Mouse (Mus musculus) intestine, embryonic 16.5 days (tissue): ENCODE results near the gene Hnrnpa0. TPM values are rescaled to one million over a fixed set of nuclear protein-coding genes. Genes with fewer than 3 reads are reported as not detected.

Experiments used
- ATAC-seq: fragments of 200-750 bp; cut with Nextera tagmentation; 2 replicates; pipeline ENCODE4 v1.8.0; 2017; ENCODE audit warnings: moderate TSS enrichment, moderate library complexity
- H3K27ac ChIP-seq: fragments of 300-500 bp; sonication (generic); 2 replicates; pipeline ENCODE4 v1.5.1; 2014; ENCODE audit warnings: mild to moderate bottlenecking, low read length
- H3K27me3 ChIP-seq: fragments of 300-500 bp; sonication (generic); replicated peaks from 2 replicates; pipeline ENCODE4 v1.6.1; 2014; ENCODE audit warnings: low read length, control low read depth, mixed read lengths; ENCODE audit not compliant: control insufficient read depth, insufficient read depth
- H3K36me3 ChIP-seq: fragments of 300-500 bp; sonication (generic); 2 replicates; pipeline ENCODE4 v1.6.1; 2014; ENCODE audit warnings: low read length, control low read depth; ENCODE audit not compliant: control insufficient read depth, insufficient read depth
- H3K4me1 ChIP-seq: fragments of 300-500 bp; sonication (generic); 2 replicates; pipeline ENCODE4 v1.6.1; 2014; ENCODE audit warnings: low read length, control low read depth, mixed read lengths; ENCODE audit not compliant: control insufficient read depth, insufficient read depth
- H3K4me2 ChIP-seq: fragments of 300-500 bp; sonication (generic); 2 replicates; pipeline ENCODE4 v1.6.1; 2014; ENCODE audit warnings: low read depth, low read length, control low read depth
- H3K4me3 ChIP-seq: fragments of 300-500 bp; sonication (generic); 2 replicates; pipeline ENCODE4 v1.5.1; 2014; ENCODE audit warnings: mild to moderate bottlenecking, low read length
- H3K9ac ChIP-seq: fragments of 300-500 bp; sonication (generic); 2 replicates; pipeline ENCODE4 v1.6.1; 2014; ENCODE audit warnings: low read depth, low read length
- H3K9me3 ChIP-seq: fragments of 300-500 bp; sonication (generic); 2 replicates; pipeline ENCODE4 v1.6.1; 2016; ENCODE audit warnings: low read length, control low read depth; ENCODE audit not compliant: control insufficient read depth
- WGBS: fragments of 180-500 bp; shearing (Covaris S2); extraction: QIAGEN DNeasy Blood & Tissue Kit; methylation state at CpG from one replicate; pipeline ENCODE4 v1.1.7; 2014; 5-methylcytosine and 5-hydroxymethylcytosine counted together
- polyA plus RNA-seq: library from polyadenylated mRNA; unstranded; fragments of >200 nt; fragmentation: Nextera tagmentation; extraction: Ambion mirVana; gene quantifications from 2 replicates; pipeline ENCODE4 v1.2.1, GENCODE M21; 2015

Hnrnpa0 gene
- polyA plus RNA-seq, 1 experiment from 2014 or later = 20.9 TPM

GRCm38 (mm10) chr13:58128768-58129671 lies 664 bp upstream of the Hnrnpa0 start:
- peak overlapping the region; percentile 99 for H3K9ac ChIP-seq
- no peaks in the 10 kb centered on the region for H3K27me3 ChIP-seq
- H3K4me2 ChIP-seq = peak overlapping the region; percentile 50
- peak overlapping the region; percentile 98 for H3K4me3 ChIP-seq
- no peaks in the 10 kb centered on the region for H3K9me3 ChIP-seq
- WGBS = under 1% methylated on average over 61 of the region's 83 CpGs
- H3K4me1 ChIP-seq = peaks cover 11% of the 10 kb centered on the region
- H3K36me3 ChIP-seq = no peaks in the 10 kb centered on the region
- ATAC-seq = peak; percentile 98
- H3K27ac ChIP-seq = peak overlapping the region; percentile 98

DNA sequence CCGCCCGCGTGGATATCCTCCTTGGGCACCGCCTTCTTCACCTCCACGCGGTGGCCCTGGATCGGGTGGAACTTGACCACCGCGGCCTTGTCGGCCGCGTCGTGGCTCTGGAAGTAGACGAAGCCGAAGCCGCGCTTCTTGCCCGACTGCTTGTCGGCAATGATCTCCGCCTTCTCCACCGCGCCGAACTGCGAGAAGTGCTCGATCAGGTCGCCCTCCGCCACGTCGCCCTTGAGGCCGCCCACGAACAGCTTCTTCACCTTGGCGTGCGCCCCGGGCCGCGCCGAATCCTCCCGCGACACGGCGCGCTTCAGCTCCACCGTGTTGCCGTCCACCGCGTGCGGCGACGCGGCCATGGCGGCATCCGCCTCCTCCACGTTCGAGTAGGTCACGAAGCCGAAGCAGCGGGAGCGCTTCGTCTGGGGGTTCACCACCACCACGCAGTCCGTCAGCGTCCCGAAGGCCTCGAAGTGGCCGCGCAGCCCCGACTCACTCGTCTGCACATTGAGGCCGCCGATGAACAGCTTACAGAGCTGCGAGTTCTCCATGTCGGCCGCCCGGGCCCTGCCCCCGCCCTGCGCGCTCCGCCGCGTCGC lies 492 bp downstream of the Hnrnpa0 start:
- Histone ChIP-seq H3K4me3 (peak overlapping the region; percentile 98), H3K27me3 (no peaks in the 10 kb centered on the region), H3K36me3 (no peaks in the 10 kb centered on the region), H3K27ac (peak overlapping the region; percentile 98), H3K9ac (peak overlapping the region; percentile 99), H3K4me1 (peaks cover 18% of the 10 kb centered on the region), H3K9me3 (no peaks in the 10 kb centered on the region), H3K4me2 (peak overlapping the region; percentile 68)
- peak; percentile 30 for ATAC-seq
- WGBS = under 1% methylated on average over 81 of the region's 81 CpGs

DNA sequence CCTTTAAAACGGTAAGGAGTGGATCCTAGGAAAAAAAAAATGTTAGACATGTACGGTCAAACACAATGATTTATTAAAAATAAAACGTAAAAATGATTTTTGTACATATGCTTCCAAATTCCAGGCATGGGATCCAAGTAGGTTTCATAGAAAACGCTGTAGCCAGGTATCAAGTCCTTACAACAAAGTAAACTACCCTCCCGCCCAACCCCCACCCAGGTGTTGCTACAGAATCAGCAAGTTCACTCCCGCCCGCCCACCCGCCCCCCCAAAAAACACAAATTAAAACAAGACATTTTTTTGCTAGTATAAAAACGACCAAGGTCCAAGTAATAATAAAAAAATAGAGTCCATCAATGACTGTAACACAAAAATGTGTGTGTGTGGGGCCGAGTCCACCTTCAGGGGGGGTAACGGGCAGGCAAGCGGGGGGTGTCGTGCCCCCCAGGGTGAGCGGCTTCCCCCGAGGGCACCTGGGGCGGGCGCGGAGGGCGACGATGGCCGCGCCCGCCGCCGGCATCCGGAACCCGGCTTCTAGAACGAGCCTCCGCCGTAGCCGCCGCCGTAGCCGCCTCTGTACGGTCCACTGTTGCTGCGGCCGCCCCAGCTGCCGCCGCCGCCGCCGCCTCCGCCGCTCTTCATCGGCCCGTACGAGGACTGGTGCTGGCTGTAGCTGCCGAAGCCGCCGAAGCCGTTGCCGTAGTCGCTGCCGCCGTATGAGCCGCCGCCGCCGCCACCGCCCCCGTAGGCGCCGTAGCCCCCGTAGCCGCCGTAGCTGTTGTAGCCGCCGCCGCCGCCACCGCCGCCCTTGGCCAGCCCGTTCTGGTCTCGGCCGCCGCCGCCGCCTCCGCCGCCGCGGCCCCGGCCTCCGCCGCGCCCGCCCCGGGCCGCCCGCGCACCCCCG lies 1.2 kb downstream of the Hnrnpa0 start:
- H3K4me1 ChIP-seq = peaks cover 18% of the 10 kb centered on the region
- H3K9ac ChIP-seq = peak overlapping the region; percentile 99
- no peak for ATAC-seq
- no peaks in the 10 kb centered on the region for H3K36me3 ChIP-seq
- WGBS = 1% methylated on average over 76 of the region's 92 CpGs
- no peaks in the 10 kb centered on the region for H3K27me3 ChIP-seq
- H3K4me2 ChIP-seq = peak overlapping the region; percentile 68
- peak overlapping the region; percentile 98 for H3K27ac ChIP-seq
- H3K9me3 ChIP-seq = no peaks in the 10 kb centered on the region
- H3K4me3 ChIP-seq = peak overlapping the region; percentile 98

DNA sequence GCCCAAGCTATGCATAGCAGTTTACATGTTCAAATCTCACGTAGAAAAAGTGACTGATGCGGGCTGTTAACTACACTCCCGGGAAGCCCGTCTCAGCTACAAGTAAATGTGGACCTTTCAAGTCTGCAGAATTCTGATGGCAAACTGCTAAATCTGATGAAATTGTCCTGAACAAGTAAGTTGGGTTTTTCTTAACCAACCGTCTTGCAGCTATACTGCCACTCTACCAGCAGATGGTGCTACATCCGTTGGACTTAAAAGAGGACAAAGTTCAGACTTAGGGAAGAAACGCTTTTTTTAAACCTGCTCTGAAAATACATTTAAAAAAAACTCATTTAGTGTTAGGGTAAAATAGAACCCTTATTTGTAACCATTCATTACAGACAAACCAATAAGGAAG lies 2.2 kb downstream of the Hnrnpa0 start:
- peak overlapping the region; percentile 59 for H3K4me2 ChIP-seq
- H3K4me3 ChIP-seq = peak overlapping the region; percentile 44
- peaks cover 18% of the 10 kb centered on the region for H3K4me1 ChIP-seq
- no peaks in the 10 kb centered on the region for H3K9me3 ChIP-seq
- peak overlapping the region; percentile 50 for H3K9ac ChIP-seq
- no peaks in the 10 kb centered on the region for H3K36me3 ChIP-seq
- no peak overlapping the region for H3K27ac ChIP-seq
- no peak for ATAC-seq
- WGBS = 21% methylated on average over 7 of the region's 7 CpGs
- no peaks in the 10 kb centered on the region for H3K27me3 ChIP-seq

DNA sequence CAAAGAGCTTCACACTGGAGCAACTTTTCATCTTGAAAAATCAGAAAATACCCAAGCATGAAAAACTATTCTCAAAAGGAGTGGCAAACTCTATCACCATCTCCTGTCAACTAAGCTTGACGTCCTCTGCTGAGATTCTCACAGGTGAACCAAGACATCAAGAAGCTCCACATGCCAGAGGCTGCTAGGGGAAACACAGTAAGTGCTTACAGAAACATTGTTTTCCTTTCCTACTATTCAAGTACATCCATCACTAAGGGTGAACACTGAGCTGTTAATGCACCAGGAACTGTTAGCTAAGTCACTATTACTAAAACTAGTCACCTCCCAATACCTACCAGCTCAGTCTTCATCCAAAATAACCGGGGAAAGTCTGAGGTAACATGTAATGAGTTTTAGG lies 3.4 kb downstream of the Hnrnpa0 start:
- H3K9ac ChIP-seq = no peak overlapping the region
- H3K27ac ChIP-seq = no peak overlapping the region
- WGBS = 44% methylated on average over 2 of the region's 2 CpGs
- ATAC-seq = no peak
- H3K27me3 ChIP-seq = no peaks in the 10 kb centered on the region
- H3K9me3 ChIP-seq = no peaks in the 10 kb centered on the region
- no peak overlapping the region for H3K4me2 ChIP-seq
- peaks cover 15% of the 10 kb centered on the region for H3K4me1 ChIP-seq
- H3K36me3 ChIP-seq = no peaks in the 10 kb centered on the region
- no peak overlapping the region for H3K4me3 ChIP-seq

DNA sequence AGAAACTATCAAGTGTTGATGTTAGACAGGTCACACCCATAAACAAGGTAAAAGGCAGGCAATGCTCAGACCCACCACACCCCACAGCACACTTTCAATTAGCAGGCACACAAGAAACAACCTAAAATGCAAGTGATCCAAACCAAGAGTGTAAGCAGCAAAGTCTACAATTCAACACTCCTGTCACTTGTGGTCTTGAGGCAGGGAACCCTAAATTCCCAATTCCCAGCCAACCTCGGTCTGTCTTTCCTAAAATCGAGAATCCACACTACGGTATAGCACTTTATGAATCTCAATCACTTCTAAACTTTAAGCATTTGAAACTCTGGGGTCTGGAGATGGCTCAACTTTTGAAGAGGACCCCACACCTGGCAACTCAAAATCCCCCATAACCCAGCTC lies 4.1 kb downstream of the Hnrnpa0 start:
- Histone ChIP-seq H3K27ac (no peak overlapping the region), H3K4me3 (no peak overlapping the region), H3K4me1 (peaks cover 13% of the 10 kb centered on the region), H3K4me2 (no peak overlapping the region; the same call in 1 of the 2 replicates), H3K9me3 (no peaks in the 10 kb centered on the region), H3K36me3 (no peaks in the 10 kb centered on the region), H3K9ac (no peak overlapping the region), H3K27me3 (no peaks in the 10 kb centered on the region)
- ATAC-seq = no peak
- 87% methylated on average over 3 of the region's 3 CpGs for WGBS

DNA sequence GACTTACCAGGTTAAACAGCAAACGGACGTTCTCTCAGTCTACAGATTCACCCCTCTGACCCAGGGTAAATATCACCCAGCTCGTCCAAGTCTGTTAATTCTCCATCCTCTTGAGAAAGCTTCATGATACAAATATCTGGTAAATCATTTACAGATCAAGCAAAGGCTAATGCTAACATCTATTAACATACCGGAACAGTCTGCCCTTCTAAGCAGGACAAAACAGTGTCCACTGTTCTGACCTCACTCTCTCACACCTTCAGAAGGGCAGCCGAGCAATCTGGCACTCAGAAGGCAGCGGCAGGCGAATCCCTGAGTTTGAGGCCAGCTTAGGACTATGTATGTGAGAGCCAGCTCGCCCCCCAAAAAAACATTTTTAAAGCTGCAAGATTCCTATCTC lies 5.0 kb downstream of the Hnrnpa0 start:
- Histone ChIP-seq H3K4me2 (no peak overlapping the region), H3K27ac (no peak overlapping the region), H3K27me3 (no peaks in the 10 kb centered on the region), H3K9ac (no peak overlapping the region), H3K9me3 (no peaks in the 10 kb centered on the region), H3K4me3 (no peak overlapping the region), H3K36me3 (no peaks in the 10 kb centered on the region), H3K4me1 (peaks cover 13% of the 10 kb centered on the region)
- 36% methylated on average over 8 of the region's 8 CpGs for WGBS
- peak; percentile 10; the same call in 1 of the 2 replicates for ATAC-seq

DNA sequence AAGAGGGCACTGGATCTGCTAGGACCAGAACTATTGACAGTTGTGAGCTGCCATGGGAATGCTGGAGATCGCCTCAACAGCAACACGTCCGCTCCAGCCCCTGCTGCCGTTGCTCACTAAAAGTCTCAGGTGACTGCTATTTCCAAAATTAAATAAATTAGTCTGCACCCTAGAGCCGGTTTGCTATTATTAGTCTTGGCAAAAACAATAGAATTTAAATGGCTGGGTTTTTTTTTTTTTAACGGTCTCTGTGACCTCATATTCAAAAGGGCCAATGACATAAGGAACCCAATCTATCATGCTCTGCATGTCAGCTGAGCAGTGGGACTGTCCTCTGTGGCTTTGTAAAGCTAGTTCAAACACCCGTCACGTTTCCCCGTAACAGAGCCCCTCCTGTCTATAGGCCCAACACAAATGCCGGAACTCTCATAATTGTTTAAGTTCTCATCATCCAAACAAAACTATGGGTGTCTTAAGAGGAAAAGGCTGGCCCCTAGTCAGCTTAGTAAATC lies 5.5 kb downstream of the Hnrnpa0 start:
- Histone ChIP-seq H3K4me3 (no peak overlapping the region), H3K9me3 (no peaks in the 10 kb centered on the region), H3K27ac (no peak overlapping the region), H3K36me3 (no peaks in the 10 kb centered on the region), H3K4me1 (peaks cover 13% of the 10 kb centered on the region), H3K4me2 (no peak overlapping the region), H3K9ac (no peak overlapping the region), H3K27me3 (no peaks in the 10 kb centered on the region)
- WGBS = 42% methylated on average over 10 of the region's 10 CpGs
- no peak for ATAC-seq
